Mouse (Mus musculus): ENCODE measurements around the gene Gnat2. TPM values are rescaled to one million over a fixed set of nuclear protein-coding genes. Genes with fewer than 3 reads are reported as not detected.

Gnat2 gene
- total RNA-seq (2014; rRNA removed) (0.10 and 0.38 TPM in 2 replicates), polyA plus RNA-seq (2015; fragmentation: Nextera tagmentation; extraction: Ambion mirVana) (0.16 and 0.27 TPM in 2 replicates)

DNA sequence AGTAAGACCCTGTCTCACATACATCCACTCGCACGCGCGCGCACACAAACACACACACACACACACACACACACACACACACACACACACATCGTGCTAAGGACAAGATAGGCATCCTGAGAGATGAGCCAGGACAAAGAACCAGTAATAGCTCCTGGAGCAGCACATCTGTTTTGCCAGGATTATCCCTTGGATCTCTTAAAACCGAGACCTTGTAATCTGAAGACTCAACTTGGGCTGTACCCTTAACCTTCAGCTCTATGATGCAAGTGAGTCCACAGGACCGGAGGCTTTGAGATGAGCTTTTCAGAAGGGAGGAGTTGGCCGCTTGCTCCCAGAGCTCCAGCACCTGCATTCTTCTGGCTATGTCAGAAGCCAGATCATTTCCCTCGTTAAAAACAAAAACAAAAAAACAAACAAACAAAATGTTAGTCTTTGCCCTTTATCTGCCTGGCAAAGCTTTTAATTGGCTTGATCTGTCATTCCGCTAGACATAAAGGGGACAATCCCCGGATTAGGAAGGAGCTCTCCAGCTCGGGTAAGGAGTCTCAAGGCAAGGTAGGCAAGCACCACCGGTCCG is at the start of gene Gnat2:
Gnat2 (plus strand) TSS at position 254 of the 580 bp plus-strand sequence.
- Histone ChIP-seq H3K4me1 (ENCODE audit: insufficient read depth) (no peaks in the 10 kb centered on the region), H3K4me3 (ENCODE audit: low read depth, low read length) (no peak within 1 kb of the TSS), H3K27me3 (ENCODE audit: insufficient read depth, low read length) (no peaks in the 10 kb centered on the region), H3K9me3 (ENCODE audit: low read length) (no peaks in the 10 kb centered on the region), H3K27ac (ENCODE audit: low read depth, low read length) (no peak within 1 kb of the TSS), H3K36me3 (ENCODE audit: insufficient read depth) (no peaks in the 10 kb centered on the region), H3K9ac (no peak within 1 kb of the TSS), H3K4me2 (ENCODE audit: low read depth) (no peak within 1 kb of the TSS)
- ATAC-seq (no peak), DNase-seq (no peak)
- 51% methylated on average over 15 of the region's 15 CpGs for whole genome bisulfite sequencing
- TF ChIP-seq CTCF (IDR thresholded peaks at IDR 0.05; ENCODE audit: low read depth) = no peak

DNA sequence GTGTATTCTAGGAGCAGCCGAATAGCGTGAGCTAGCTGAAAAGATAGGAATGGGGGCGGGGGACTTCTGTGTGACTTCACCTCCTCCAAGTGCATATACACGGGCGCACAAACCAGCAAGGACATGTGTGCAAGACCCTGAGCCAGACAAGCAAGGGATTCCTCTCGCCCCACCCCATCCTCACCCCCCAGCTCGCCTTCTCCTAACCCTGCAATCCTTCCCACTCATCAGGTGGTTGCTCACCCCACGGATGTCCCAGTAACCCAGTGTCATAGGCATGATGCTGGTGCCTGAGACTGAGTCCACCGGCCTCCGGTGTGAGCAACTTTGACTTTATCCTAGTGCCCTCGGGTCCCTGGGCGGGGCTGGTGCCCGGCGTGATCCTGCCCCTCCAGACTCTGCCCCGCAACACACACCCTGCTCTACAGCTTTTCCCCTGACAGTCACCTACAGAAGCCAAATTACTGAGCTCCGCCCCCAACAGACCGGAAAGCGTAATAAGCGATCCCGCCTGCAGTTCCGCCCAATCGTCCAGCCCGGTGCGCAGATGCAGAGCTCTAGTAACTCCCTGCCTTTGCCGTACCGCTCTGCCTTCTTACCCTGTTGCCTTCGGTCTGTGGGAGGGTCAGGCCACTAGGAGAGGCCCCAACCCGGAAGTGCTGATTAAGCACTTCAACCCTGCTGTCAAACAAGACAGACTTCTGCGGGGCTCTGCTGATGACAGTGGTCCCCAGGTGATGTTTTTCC is 48.0 kb upstream of the Gnat2 start, which contains the start of gene Gstm4:
Gstm4 (minus strand) TSS at position 501 of the 747 bp plus-strand sequence.
- DNase-seq = peak; percentile 82
- peak within 1 kb of the TSS; percentile 65 for H3K9ac ChIP-seq
- peak; percentile 48 for TF ChIP-seq CTCF (IDR thresholded peaks at IDR 0.05; ENCODE audit: low read depth)
- peak within 1 kb of the TSS; percentile 11 for H3K27ac ChIP-seq (ENCODE audit: low read depth, low read length)
- no peaks in the 10 kb centered on the region for H3K4me1 ChIP-seq (ENCODE audit: insufficient read depth)
- H3K4me2 ChIP-seq (ENCODE audit: low read depth) = peak within 1 kb of the TSS; percentile 81
- H3K27me3 ChIP-seq (ENCODE audit: insufficient read depth, low read length) = no peaks in the 10 kb centered on the region
- no peaks in the 10 kb centered on the region for H3K36me3 ChIP-seq (ENCODE audit: insufficient read depth)
- 6% methylated on average over 29 of the region's 29 CpGs for WGBS
- H3K4me3 ChIP-seq (ENCODE audit: low read depth, low read length) = peak within 1 kb of the TSS; percentile 54
- peak; percentile 95 for ATAC-seq
- no peaks in the 10 kb centered on the region for H3K9me3 ChIP-seq (ENCODE audit: low read length)

DNA sequence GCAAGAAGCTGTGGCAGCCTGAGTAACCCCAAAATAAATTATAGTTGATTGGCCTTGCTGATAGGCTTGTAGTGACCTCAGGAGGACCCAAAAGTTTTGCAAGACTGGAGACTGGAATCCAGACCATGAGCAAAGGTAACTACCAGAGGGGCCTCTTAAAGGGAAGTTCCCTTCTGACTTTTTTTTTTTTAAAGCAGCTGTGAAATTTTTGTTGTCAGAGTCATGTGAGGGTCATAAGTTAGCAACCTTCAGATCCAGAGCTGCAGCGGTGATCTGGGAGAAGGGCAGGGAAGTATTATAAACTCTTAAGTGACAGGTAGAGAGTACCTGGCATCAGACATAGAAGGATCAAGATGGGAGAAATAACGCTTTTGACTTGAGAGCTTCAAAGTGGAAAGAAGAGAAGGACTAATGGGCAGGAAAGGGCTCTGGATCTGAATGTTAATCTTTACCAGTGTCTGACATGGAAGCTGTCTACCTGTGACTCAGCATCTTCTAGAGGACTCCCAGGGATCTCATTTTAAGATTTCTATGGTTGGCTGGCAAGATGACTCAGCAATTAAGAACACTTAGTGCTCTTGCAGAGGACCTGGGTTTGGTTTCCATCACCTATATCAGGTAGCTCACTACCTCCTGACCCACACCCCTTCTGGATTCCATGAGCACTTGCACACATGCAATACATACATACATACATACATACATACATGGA is 45.5 kb upstream of the Gnat2 start:
- H3K36me3 ChIP-seq (ENCODE audit: insufficient read depth) = no peaks in the 10 kb centered on the region
- no peak overlapping the region for H3K4me3 ChIP-seq (ENCODE audit: low read depth, low read length)
- H3K4me2 ChIP-seq (ENCODE audit: low read depth) = no peak overlapping the region

DNA sequence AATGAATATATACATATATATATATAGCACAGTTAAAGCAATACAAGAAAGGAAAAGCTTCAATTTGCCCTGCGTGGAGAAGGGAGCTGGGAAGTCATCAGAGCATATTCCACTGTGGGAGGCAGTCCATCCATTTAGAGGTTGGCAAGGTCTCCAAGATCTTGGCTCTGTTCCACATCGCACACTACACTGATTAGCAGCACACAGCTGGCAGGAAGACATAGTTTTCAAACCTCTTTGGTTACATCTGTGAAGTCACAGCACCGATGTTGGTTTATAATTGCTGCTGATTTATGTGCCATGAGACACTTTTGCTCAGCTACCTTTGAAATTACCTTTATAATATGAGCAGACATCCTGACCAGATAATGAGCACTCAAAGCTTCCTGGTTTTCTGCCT is 44.3 kb upstream of the Gnat2 start:
- DNase-seq = no peak
- Histone ChIP-seq H3K27ac (ENCODE audit: low read depth, low read length) (no peak overlapping the region), H3K27me3 (ENCODE audit: insufficient read depth, low read length) (no peaks in the 10 kb centered on the region), H3K4me1 (ENCODE audit: insufficient read depth) (no peaks in the 10 kb centered on the region), H3K4me2 (ENCODE audit: low read depth) (no peak overlapping the region), H3K36me3 (ENCODE audit: insufficient read depth) (no peaks in the 10 kb centered on the region), H3K4me3 (ENCODE audit: low read depth, low read length) (no peak overlapping the region), H3K9ac (no peak overlapping the region), H3K9me3 (ENCODE audit: low read length) (no peaks in the 10 kb centered on the region)
- 60% methylated on average over 3 of the region's 3 CpGs for WGBS
- no peak for ATAC-seq
- TF ChIP-seq CTCF (IDR thresholded peaks at IDR 0.05; ENCODE audit: low read depth) = no peak

More for the DNA sequence above, 45.5 kb upstream of the Gnat2 start:
- no peak for TF ChIP-seq CTCF (IDR thresholded peaks at IDR 0.05; ENCODE audit: low read depth)
- DNase-seq (no peak), ATAC-seq (no peak)
- Histone ChIP-seq H3K4me1 (ENCODE audit: insufficient read depth) (no peaks in the 10 kb centered on the region), H3K27me3 (ENCODE audit: insufficient read depth, low read length) (no peaks in the 10 kb centered on the region), H3K27ac (ENCODE audit: low read depth, low read length) (no peak overlapping the region), H3K9ac (no peak overlapping the region), H3K9me3 (ENCODE audit: low read length) (no peaks in the 10 kb centered on the region)
- 86% methylated on average over 2 of the region's 2 CpGs for WGBS

DNA sequence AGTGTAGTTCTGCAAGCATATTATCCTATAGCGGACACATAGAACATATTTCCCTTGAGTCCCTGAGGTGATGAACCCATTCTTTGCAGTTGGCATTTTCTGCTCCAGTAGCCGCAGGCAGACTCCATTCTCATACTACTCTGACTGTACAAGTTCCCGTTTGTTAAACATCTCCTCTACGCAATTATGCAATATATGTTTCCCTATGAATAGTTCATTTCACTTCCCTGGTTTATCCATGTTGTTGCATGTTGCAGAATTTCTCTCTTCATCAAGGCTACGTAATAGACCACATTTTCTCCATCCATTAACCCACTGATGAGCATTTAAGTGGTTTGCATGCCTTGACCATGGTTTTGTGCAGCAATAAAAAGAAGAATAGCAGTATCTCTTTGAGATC is 42.1 kb upstream of the Gnat2 start:
- Histone ChIP-seq H3K27ac (ENCODE audit: low read depth, low read length) (no peak overlapping the region), H3K4me3 (ENCODE audit: low read depth, low read length) (no peak overlapping the region), H3K9me3 (ENCODE audit: low read length) (no peaks in the 10 kb centered on the region), H3K4me1 (ENCODE audit: insufficient read depth) (no peaks in the 10 kb centered on the region), H3K9ac (no peak overlapping the region), H3K36me3 (ENCODE audit: insufficient read depth) (no peaks in the 10 kb centered on the region), H3K27me3 (ENCODE audit: insufficient read depth, low read length) (no peaks in the 10 kb centered on the region), H3K4me2 (ENCODE audit: low read depth) (no peak overlapping the region)
- DNase-seq = no peak
- ATAC-seq = no peak
- no peak for TF ChIP-seq CTCF (IDR thresholded peaks at IDR 0.05; ENCODE audit: low read depth)
- WGBS = 90% methylated on average over 5 of the region's 5 CpGs

DNA sequence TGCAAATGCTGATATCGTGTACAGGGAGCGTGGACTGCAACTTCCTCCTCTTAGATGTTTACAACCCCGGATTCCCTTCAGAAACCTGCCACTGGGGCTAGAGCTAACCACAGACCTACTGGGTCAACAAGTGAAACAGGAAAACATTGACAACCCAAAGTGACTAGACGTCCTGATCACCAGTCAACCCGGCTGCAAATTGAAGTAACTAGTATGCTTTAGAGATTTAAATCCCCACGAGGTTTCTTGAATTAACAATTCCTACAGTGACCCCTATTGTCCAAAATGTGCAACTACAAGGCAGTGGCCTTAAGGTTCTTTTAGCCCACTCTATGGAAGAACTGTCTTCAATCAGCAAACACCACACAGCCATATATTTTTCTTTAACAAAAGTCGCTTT is 31.2 kb upstream of the Gnat2 start:
- H3K4me3 ChIP-seq (ENCODE audit: low read depth, low read length) = no peak overlapping the region
- ATAC-seq = peak; percentile 82
- 0 out of 2 replicates have a peak overlapping the region, but pooled peaks have one; percentile 18 for H3K4me2 ChIP-seq (ENCODE audit: low read depth)
- peak; percentile 90 for DNase-seq
- H3K27me3 ChIP-seq (ENCODE audit: insufficient read depth, low read length) = no peaks in the 10 kb centered on the region
- TF ChIP-seq CTCF (IDR thresholded peaks at IDR 0.05; ENCODE audit: low read depth) = peak; percentile 82
- H3K9me3 ChIP-seq (ENCODE audit: low read length) = no peaks in the 10 kb centered on the region
- 28% methylated on average over 7 of the region's 7 CpGs for WGBS
- no peaks in the 10 kb centered on the region for H3K36me3 ChIP-seq (ENCODE audit: insufficient read depth)
- no peak overlapping the region for H3K27ac ChIP-seq (ENCODE audit: low read depth, low read length)
- no peaks in the 10 kb centered on the region for H3K4me1 ChIP-seq (ENCODE audit: insufficient read depth)
- no peak overlapping the region for H3K9ac ChIP-seq

All from forebrain, postnatal 0 days (tissue).